Mouse (Mus musculus) lung, embryonic 15.5 days (tissue): ENCODE results near the gene Eif3k. TPM values are rescaled to one million over a fixed set of nuclear protein-coding genes. Genes with fewer than 3 reads are reported as not detected.

Experiments
- ATAC-seq: fragments of 200-750 bp; cut with Nextera tagmentation; 2 replicates; pipeline ENCODE4 v1.8.0; 2017; ENCODE audit warnings: moderate number of reproducible peaks, borderline replicate concordance; ENCODE audit not compliant: low FRiP score, low TSS enrichment; ENCODE audit errors: extremely low read depth
- H3K27ac ChIP-seq: fragments of 300-500 bp; sonication (generic); 2 replicates; pipeline ENCODE4 v1.5.1; 2015; ENCODE audit warnings: moderate library complexity, mild to moderate bottlenecking, inconsistent platforms
- H3K27me3 ChIP-seq: fragments of 300-500 bp; sonication (generic); 2 replicates; pipeline ENCODE4 v1.6.1; 2015; ENCODE audit warnings: inconsistent platforms
- H3K36me3 ChIP-seq: fragments of 300-500 bp; sonication (generic); 2 replicates; pipeline ENCODE4 v1.6.1; 2015; ENCODE audit warnings: inconsistent platforms
- H3K4me1 ChIP-seq: fragments of 300-500 bp; sonication (generic); 2 replicates; pipeline ENCODE4 v1.6.1; 2015; ENCODE audit warnings: inconsistent platforms
- H3K4me2 ChIP-seq: fragments of 300-500 bp; sonication (generic); 2 replicates; pipeline ENCODE4 v1.6.1; 2015; ENCODE audit warnings: inconsistent platforms, mild to moderate bottlenecking, moderate library complexity
- H3K4me3 ChIP-seq: fragments of 300-500 bp; sonication (generic); 2 replicates; pipeline ENCODE4 v1.5.1; 2015; ENCODE audit warnings: mild to moderate bottlenecking, inconsistent platforms
- H3K9ac ChIP-seq: fragments of 300-500 bp; sonication (generic); 2 replicates; pipeline ENCODE4 v1.6.1; 2015; ENCODE audit warnings: inconsistent platforms
- H3K9me3 ChIP-seq: fragments of 300-500 bp; sonication (generic); 2 replicates; pipeline ENCODE4 v1.6.1; 2016; ENCODE audit warnings: inconsistent platforms
- WGBS: fragments of 180-500 bp; shearing (Covaris S2); methylation state at CpG from one replicate; pipeline ENCODE4 v1.1.7; 2015; 5-methylcytosine and 5-hydroxymethylcytosine counted together
- polyA plus RNA-seq: library from polyadenylated mRNA; unstranded; fragments of >200 nt; fragmentation: Nextera tagmentation; extraction: Ambion mirVana; gene quantifications from 2 replicates; pipeline ENCODE4 v1.2.1, GENCODE M21; 2015

Gene Eif3k
- polyA plus RNA-seq, 1 experiment from 2014 or later = 364 TPM

DNA sequence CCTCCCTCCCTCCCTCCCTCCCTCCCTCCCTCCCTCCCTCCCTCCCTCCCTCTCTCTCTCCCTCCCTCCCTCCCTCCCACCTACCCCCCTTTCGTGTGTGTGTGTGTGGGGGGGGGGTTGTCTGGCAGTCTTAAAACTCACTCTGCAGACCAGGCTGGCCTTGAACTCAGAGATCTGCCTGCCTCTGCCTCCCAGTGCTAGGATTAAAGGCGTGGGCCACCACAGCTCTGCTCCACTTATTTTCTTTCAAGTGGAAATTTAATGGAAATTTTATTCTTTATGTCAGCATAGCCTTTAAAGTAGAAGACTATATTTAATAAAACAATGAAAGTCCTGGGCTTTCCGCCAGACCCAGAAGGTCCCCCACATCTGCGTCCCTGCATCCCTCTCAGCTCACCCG is 15.5 kb downstream of the Eif3k start:
- no peak for ATAC-seq
- Histone ChIP-seq H3K9ac (no peak overlapping the region), H3K9me3 (no peaks in the 10 kb centered on the region), H3K4me2 (no peak overlapping the region), H3K4me1 (peaks cover 16% of the 10 kb centered on the region), H3K27me3 (no peaks in the 10 kb centered on the region), H3K36me3 (peaks cover 8% of the 10 kb centered on the region), H3K4me3 (no peak overlapping the region), H3K27ac (no peak overlapping the region)
- WGBS = 70% methylated on average over 4 of the region's 5 CpGs

DNA sequence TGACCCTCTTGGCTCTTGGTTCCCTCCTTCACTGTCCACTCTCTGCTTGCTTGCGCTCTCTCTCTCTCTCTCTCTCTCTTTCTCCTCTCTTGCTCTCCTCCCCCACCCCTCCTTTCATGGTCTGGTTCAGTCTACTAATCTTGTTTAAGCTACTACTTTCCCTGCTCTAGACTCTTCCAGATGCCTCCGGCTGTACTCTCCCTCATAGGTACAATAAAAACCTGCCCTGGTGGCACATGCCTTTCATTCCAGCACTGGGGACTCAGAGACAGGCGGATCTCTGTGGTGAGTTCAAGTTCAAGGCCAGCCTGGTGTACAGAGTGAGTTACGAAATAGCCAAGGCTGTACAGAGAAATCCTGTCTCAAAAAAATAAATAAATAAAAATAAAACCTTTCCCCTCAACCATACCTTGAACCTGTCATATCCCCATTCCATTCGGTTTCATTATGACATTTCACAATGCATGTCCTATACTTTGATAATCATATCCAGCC is 16.3 kb downstream of the Eif3k start:
- 80% methylated on average over 5 of the region's 5 CpGs for WGBS
- ATAC-seq = no peak
- H3K9me3 ChIP-seq = no peaks in the 10 kb centered on the region
- no peak overlapping the region for H3K27ac ChIP-seq
- H3K4me3 ChIP-seq = no peak overlapping the region
- 0 out of 2 replicates have a peak, but pooled peaks cover 4% of the 10 kb centered on the region for H3K36me3 ChIP-seq
- no peak overlapping the region for H3K9ac ChIP-seq
- H3K4me2 ChIP-seq = no peak overlapping the region
- no peaks in the 10 kb centered on the region for H3K27me3 ChIP-seq
- peaks cover 20% of the 10 kb centered on the region for H3K4me1 ChIP-seq

GRCm38 (mm10) chr7:28963399-28963923 is 18.2 kb downstream of the Eif3k start:
- WGBS = 68% methylated on average over 3 of the region's 3 CpGs

DNA sequence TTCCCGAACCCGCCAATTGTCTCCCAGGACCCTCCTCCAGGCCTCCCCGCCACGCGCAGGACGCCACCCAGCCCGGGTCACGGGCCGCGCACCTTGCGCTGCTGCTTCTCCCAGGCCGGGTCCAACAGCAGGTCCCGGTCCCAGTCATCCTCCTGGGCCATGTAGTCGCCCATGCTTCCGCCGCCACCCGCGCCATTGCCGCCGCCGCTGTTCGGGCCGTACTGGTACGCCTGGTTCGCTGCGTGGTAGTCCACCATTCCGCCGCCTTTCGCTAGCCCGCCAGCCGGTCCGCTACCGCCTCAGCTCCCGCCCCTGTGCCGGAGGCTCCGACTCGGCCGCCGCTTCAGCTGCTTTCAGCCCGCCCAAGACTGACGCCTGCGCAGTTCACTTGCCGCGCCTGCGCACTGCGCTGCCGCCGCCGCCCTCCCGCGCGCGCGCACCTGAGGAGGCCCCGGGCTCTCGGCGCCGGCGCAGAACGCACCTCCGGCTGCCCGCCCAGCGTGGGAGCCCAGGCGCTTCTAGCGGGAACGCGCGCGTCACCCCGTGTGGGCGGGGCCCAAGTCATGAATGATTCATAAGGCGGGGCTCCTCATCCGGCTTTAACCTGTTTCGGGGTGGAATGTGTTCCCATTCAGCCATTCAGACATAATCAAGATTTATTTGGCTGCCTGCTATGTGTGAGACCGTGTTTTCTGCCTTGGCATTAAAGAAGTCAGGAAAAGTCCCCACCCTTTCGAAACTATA is 19.6 kb downstream of the Eif3k start, which contains the start of gene Actn4:
Gene Actn4 (minus strand): TSS at position 414 of the 744 bp plus-strand sequence.
- Histone ChIP-seq H3K27me3 (no peaks in the 10 kb centered on the region), H3K27ac (peak within 1 kb of the TSS; percentile 76), H3K4me3 (peak within 1 kb of the TSS; percentile 78), H3K9ac (peak within 1 kb of the TSS; percentile 87), H3K9me3 (no peaks in the 10 kb centered on the region), H3K36me3 (no peaks in the 10 kb centered on the region), H3K4me1 (peaks cover 49% of the 10 kb centered on the region), H3K4me2 (peak within 1 kb of the TSS; percentile 87)
- WGBS = under 1% methylated on average over 76 of the region's 76 CpGs
- ATAC-seq = peak; percentile 89

More at GRCm38 (mm10) chr7:28963399-28963923, 18.2 kb downstream of the Eif3k start:
- Histone ChIP-seq H3K27me3 (no peaks in the 10 kb centered on the region), H3K27ac (peak overlapping the region; percentile 76; the same call in 1 of the 2 replicates), H3K36me3 (no peaks in the 10 kb centered on the region), H3K4me2 (no peak overlapping the region), H3K9me3 (no peaks in the 10 kb centered on the region), H3K9ac (no peak overlapping the region), H3K4me1 (peaks cover 35% of the 10 kb centered on the region), H3K4me3 (no peak overlapping the region)
- no peak for ATAC-seq

DNA sequence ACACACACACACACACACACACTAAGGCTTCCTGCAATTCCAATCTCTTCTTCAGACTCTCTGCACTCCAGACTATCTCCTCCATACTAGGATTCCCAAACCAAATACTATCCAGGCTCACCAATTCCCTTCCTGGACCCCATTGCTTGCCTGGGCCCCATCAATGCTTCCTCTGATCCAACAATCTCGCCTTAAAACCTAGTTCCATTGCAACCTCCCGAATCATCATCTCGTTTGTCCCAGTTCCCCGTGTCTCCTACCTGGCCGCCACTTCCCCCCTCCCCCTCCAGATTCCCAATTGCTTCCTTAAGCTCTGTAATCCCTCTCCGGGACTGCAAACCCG is 20.1 kb downstream of the Eif3k start:
- Histone ChIP-seq H3K9me3 (no peaks in the 10 kb centered on the region), H3K4me3 (peak overlapping the region; percentile 78), H3K27ac (peak overlapping the region; percentile 76), H3K27me3 (no peaks in the 10 kb centered on the region), H3K4me1 (peaks cover 54% of the 10 kb centered on the region), H3K9ac (peak overlapping the region; percentile 87), H3K4me2 (peak overlapping the region; percentile 87), H3K36me3 (no peaks in the 10 kb centered on the region)
- no peak for ATAC-seq
- 3% methylated on average over 7 of the region's 7 CpGs for WGBS

DNA sequence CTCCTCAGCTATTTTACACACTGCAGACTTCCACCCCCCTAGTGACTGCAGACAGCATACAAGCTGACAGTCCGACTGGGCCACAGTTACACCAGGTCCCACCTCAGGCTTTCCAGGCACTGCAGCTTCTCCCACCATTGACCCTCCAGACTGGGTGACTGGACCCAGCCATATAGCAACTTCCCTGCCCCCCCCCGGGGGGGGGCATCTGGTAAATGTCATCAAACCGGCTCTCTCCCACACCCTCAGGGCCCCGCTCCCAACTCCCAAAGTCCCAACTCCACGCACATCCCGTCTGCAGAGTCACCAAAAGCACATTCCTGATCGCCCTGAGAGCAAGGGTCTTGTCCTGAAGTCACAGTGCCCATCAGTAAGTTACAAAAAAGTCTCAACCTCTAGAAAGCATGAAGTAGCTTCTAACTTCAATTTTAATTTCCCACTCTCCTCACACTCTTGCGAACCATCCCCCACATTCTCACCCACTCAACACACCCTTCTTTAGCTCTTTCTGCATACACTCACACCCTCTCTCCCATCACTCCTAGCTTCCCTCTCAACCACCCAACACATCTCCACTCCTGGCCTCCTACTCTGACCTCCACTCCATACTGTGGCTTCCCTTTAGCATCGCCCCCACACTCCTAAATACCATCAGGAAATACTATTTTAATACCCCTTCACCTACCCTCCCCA is 21.2 kb downstream of the Eif3k start:
- peaks cover 65% of the 10 kb centered on the region for H3K4me1 ChIP-seq
- H3K9ac ChIP-seq = peak overlapping the region; percentile 87
- no peaks in the 10 kb centered on the region for H3K36me3 ChIP-seq
- no peaks in the 10 kb centered on the region for H3K27me3 ChIP-seq
- ATAC-seq = no peak
- peak overlapping the region; percentile 84 for H3K27ac ChIP-seq
- peak overlapping the region; percentile 87 for H3K4me2 ChIP-seq
- H3K9me3 ChIP-seq = no peaks in the 10 kb centered on the region
- WGBS = 15% methylated on average over 9 of the region's 9 CpGs
- peak overlapping the region; percentile 78 for H3K4me3 ChIP-seq

GRCm38 (mm10) chr7:28959505-28960045 is 22.1 kb downstream of the Eif3k start:
- Histone ChIP-seq H3K4me3 (peak overlapping the region; percentile 78), H3K27ac (peak overlapping the region; percentile 84), H3K4me2 (peak overlapping the region; percentile 87), H3K27me3 (no peaks in the 10 kb centered on the region), H3K9ac (peak overlapping the region; percentile 87), H3K36me3 (no peaks in the 10 kb centered on the region), H3K9me3 (no peaks in the 10 kb centered on the region), H3K4me1 (peaks cover 74% of the 10 kb centered on the region)
- no peak for ATAC-seq
- WGBS = 20% methylated on average over 6 of the region's 6 CpGs

GRCm38 (mm10) chr7:28958770-28959169 is 22.9 kb downstream of the Eif3k start:
- Histone ChIP-seq H3K4me3 (peak overlapping the region; percentile 78; the same call in 1 of the 2 replicates), H3K27me3 (no peaks in the 10 kb centered on the region), H3K36me3 (no peaks in the 10 kb centered on the region), H3K4me1 (peaks cover 80% of the 10 kb centered on the region), H3K9ac (0 out of 2 replicates have a peak overlapping the region, but pooled peaks have one; percentile 1), H3K27ac (peak overlapping the region; percentile 84), H3K9me3 (no peaks in the 10 kb centered on the region), H3K4me2 (peak overlapping the region; percentile 87)
- WGBS = 44% methylated on average over 1 of the region's 1 CpGs
- no peak for ATAC-seq

DNA sequence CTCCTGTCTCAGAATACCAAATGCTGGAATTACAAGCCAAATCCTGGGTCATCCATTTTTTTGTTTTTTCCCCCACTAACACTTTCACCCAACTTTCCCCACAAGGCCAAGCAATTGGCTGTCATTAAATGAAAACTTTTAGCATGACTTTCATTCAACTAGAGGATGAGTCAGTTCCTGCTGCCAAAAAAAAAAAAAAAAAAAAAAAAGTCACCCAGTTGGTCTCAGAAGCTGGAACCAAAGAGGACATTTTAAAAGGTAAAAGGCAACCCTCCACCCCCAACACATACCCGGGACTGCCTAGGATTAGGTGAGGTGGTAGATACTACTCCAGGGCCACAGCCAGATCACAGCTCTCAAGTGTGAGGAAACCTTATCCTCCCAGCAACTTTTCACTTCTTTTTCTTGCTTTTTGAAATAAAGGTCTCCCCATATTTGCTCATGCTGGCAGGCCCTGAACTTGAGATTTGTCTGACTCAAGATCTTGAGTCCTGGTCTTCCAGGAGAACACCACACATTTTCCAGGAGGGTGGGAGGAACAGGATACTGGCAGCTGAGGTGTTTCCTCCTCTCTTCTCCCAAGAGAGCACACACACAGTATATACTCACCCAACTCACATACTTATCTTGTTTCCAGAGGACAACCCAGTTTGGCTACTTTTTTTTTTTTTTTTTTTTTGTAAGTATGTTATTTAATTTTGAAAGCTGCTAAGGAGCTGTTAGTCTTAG is 23.5 kb downstream of the Eif3k start:
- Histone ChIP-seq H3K4me2 (peak overlapping the region; percentile 87), H3K4me3 (no peak overlapping the region), H3K36me3 (no peaks in the 10 kb centered on the region), H3K4me1 (peaks cover 86% of the 10 kb centered on the region), H3K27ac (peak overlapping the region; percentile 84), H3K27me3 (no peaks in the 10 kb centered on the region), H3K9ac (no peak overlapping the region), H3K9me3 (no peaks in the 10 kb centered on the region)
- 36% methylated on average over 1 of the region's 1 CpGs for WGBS
- no peak for ATAC-seq

GRCm38 (mm10) chr7:28957286-28957685 is 24.4 kb downstream of the Eif3k start:
- ATAC-seq = peak; percentile 15; the same call in 1 of the 2 replicates
- Histone ChIP-seq H3K9me3 (no peaks in the 10 kb centered on the region), H3K4me2 (no peak overlapping the region), H3K27ac (no peak overlapping the region; the same call in 1 of the 2 replicates), H3K9ac (no peak overlapping the region), H3K4me1 (peaks cover 86% of the 10 kb centered on the region), H3K36me3 (no peaks in the 10 kb centered on the region), H3K4me3 (no peak overlapping the region), H3K27me3 (no peaks in the 10 kb centered on the region)
- WGBS = 42% methylated on average over 6 of the region's 6 CpGs

DNA sequence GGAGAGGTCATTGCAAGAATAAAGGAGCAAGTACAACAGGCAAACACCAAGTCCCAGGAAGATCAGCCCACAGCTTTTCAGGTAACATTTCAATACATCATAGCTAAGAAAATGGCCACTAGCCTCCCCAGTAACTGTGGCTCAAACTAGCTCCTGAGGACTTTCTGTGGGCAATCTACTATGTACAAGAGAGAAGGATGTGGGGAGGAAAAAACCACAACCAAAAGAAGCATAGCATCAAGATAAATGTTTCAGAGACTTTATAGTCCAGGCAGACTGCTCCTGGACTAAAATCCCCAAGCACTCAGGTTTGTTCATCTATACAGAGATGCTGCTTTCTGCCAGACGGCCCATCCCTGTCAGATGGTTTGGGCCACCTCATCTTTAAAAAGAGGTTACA is 25.4 kb downstream of the Eif3k start:
- no peak overlapping the region for H3K4me3 ChIP-seq
- H3K27me3 ChIP-seq = no peaks in the 10 kb centered on the region
- peaks cover 97% of the 10 kb centered on the region for H3K4me1 ChIP-seq
- no peaks in the 10 kb centered on the region for H3K9me3 ChIP-seq
- no peak overlapping the region for H3K9ac ChIP-seq
- H3K36me3 ChIP-seq = no peaks in the 10 kb centered on the region
- peak overlapping the region; percentile 66; the same call in 1 of the 2 replicates for H3K27ac ChIP-seq
- no peak overlapping the region for H3K4me2 ChIP-seq
- WGBS = 80% methylated on average over 1 of the region's 1 CpGs
- ATAC-seq = no peak
